Mouse (Mus musculus) forebrain, embryonic 14.5 days (tissue): ENCODE data around the gene Upk1b. TPM values are rescaled to one million over a fixed set of nuclear protein-coding genes. Genes with fewer than 3 reads are reported as not detected.

Source experiments
- polyA plus RNA-seq: library from polyadenylated mRNA; unstranded; fragments of >200 nt; fragmentation: Nextera tagmentation; extraction: Ambion mirVana; gene quantifications from 2 replicates; pipeline ENCODE4 v1.2.1, GENCODE M21; 2014

The Upk1b gene
- polyA plus RNA-seq, 1 experiment from 2014 or later: not detected

Other genes with a start within 250 kb of the Upk1b start
- gene Tmem39a, start 241.6 kb downstream of the Upk1b start, polyA plus RNA-seq: 41.6 and 42.6 TPM in 2 replicates
- 2.5 and 3.6 TPM in 2 replicates for gene Arhgap31, start 87.1 kb downstream of the Upk1b start, polyA plus RNA-seq
- 29.5 and 31.7 TPM in 2 replicates for gene B4galt4, start 58.1 kb downstream of the Upk1b start, polyA plus RNA-seq
- not detected in 2 replicates for gene 4930435E12Rik, start 28.4 kb upstream of the Upk1b start, polyA plus RNA-seq
- 1.7 and 2.0 TPM in 2 replicates for gene Igsf11, start 92.3 kb upstream of the Upk1b start, polyA plus RNA-seq